Mouse (Mus musculus): ENCODE data around the gene Icos.

The Icos gene

GRCm38 (mm10) chr1:61040401-61040800, 62.7 kb downstream of the Icos start:
- DNase-seq, result no peak

- DNase-seq, result no peak
These were observed 65.1 kb downstream of the Icos start for GRCm38 (mm10) chr1:61042842-61043241.

DNA sequence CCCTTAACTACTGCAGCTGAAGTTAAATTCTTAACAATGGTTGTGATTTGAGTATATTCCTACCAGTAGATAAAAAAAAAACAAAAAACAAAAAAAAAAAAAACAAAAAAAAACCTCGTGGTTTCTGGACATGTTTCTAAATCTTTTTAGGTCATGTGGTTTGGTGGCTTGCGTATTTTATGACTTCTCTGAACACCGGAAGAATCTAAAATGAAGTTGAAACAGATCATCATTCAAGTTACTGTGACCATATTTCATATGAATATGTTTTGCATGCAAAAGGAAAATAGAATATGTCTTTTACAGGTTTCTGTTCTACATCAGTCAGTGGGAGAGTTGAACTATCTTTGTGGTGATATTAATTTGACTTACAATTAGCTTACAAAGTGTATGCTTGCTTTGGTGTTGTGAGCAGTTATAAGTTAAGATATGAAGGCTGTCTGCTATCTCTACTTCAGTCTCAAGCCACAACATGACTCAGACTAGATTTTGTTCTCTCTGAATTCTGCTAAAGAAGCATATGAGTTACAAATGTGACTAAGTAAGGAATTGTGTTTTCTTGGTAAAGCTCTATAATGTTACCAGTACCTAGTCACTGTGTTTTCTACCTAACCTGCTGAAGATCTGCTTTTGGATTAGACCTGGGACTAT, 68.5 kb downstream of the Icos start:
- DNase-seq, result no peak

DNA sequence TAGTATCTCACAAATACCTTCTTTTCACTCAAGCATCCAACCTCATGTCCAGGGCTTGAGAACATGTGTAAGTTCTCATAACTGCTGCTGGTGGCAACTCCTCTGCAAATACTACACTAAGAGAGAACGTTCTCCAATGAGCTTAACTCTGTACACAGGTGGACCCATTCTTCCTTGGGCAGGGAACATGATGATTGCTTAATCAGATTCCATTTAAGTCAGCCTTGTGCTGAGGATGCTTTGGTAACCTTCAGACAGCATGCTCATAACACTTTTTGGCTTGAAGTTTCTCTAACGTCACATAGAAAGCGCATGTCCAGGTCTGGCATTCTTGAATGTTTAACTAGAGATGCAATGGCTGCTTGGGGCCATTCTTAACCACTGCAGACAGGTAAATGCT, 69.6 kb downstream of the Icos start:
- no peak for DNase-seq
